Mouse (Mus musculus): ENCODE measurements around the gene Best1.
"Not testable (repeated sequence)": the region's sequence is repeated elsewhere in the genome, so short reads cannot be mapped to it uniquely, and the experiment has no call there.

Best1 gene

DNA sequence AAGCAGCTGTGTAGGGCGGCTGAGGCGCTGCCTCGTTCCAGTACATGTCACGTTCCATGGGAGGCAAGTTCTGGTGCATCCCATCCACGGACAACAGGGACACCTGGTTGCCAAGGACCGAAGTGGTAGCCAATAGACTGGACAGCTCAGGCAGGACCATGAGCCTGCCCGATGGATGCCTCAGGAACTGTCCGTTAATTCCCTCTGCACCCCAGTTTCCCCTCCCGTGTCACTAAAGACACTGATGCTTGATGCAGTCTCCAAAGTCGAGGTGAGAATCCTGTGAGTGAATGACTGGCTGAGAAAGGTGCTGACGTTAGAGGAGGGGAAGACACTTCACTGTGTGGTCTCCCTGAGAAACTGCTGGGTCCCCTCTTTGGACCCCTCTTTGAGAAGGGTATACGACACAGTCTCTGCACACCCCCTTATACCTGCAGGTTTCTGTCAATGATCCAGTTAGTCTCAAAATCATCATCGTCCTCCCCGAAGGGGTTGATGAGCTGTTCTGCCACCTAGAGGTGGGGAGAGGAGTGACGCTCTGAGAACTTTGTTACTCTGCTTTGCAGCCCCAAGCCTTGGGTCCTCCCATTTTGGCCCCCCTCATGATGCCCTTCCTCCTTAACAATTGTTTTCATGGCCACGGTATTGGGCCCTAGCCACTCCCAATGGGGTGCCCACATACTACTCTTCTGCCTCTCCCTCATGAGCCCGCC lies 12.1 kb downstream of the Best1 start:
- DNase-seq, result no peak

DNA sequence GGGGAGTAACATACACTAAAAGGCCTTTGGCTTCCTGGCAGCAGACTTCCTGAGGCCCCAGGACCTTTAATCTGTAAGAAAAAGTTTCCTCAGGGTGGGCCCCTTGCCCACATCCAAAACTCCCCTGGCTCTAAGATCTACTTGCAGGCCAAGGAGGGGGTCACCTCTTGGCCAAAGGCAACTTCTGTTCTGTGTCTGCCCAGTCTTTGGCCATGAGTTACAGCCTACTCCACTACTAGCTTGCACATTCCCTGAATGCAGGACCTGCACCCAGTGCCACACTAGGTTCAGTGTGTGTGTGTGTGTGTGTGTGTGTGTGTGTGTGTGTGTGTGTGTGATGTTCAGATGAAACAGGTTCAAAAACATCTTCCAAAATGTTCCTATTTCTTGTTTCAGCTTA lies 13.8 kb downstream of the Best1 start:
- DNase-seq, result no peak

DNA sequence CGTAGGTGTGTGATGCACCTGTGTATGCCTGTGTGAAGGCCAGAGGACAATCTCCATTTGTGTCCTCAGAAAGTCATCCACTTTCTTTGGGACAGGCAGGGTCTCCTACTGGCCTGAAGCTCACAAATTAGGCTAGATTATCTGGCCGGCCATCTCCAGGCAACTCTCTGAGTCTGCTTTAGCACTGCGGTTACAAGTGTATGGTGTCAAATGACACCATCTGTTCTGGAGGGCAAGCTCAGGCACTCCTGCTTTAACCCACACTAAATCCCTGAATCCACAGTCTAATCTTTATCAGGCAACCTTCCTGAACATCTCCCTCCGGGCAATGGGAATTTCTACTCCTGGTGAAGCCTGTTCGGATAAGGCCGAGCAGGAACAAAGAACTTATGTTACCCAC lies 14.2 kb downstream of the Best1 start:
- DNase-seq, result no peak

DNA sequence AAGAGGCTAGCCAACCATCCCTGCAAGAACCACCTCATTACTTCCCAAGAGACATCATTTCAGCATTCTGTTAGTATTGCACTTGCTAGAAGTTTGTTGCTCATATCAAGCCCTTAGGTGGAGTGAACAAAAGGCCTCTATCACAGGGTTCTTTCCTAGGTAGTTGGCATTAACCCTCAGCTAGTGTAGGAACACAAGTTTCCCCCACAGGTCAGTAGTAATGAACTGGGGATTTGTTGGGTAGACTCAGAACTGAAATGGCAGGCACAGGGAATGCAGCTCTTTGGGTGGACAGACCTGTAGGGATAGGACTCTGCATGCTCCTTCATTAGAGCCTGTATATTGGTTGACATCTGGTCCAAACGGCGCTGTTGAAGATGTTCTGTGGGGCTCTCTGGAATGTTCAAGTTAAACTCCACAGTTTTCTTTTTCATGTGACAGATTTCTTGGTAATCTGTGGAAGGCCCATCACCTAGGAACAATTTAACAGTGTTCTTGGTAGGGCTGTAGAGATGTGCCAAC lies 15.5 kb downstream of the Best1 start:
- DNase-seq, result no peak

DNA sequence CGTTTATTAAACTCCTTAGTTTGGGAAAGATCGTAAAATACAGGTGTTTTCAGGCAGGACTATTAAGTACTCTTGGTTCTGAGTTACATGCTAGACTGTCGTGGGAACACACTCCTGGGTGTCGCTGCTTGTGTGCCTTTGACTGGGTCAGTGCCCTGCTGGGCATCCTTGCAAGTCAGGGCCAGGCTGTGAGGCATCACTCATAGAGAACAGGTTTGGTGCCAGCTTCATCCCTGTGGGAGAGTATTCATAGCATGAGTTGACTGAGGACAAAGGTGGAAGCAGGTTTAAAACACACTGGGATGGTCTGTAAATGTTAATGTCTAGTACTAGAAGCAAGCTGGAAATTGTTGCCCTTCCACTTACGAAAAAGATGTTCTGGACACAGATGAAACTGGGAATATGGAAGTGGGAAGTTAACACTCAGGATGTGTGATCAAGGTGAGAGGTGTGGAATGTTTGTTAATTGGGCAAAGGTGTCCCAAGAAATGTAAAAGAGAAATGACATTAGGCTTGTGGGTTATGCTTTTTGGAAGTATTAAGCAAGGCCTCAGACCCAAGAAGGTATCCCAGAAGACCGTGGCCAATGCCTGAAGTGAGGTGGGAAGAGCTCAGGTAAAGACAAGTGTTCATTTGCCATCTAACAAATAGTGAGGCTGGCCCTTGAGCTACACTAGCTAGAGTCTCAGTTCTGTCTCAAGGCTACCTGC lies 16.1 kb downstream of the Best1 start:
- DNase-seq, result no peak

DNA sequence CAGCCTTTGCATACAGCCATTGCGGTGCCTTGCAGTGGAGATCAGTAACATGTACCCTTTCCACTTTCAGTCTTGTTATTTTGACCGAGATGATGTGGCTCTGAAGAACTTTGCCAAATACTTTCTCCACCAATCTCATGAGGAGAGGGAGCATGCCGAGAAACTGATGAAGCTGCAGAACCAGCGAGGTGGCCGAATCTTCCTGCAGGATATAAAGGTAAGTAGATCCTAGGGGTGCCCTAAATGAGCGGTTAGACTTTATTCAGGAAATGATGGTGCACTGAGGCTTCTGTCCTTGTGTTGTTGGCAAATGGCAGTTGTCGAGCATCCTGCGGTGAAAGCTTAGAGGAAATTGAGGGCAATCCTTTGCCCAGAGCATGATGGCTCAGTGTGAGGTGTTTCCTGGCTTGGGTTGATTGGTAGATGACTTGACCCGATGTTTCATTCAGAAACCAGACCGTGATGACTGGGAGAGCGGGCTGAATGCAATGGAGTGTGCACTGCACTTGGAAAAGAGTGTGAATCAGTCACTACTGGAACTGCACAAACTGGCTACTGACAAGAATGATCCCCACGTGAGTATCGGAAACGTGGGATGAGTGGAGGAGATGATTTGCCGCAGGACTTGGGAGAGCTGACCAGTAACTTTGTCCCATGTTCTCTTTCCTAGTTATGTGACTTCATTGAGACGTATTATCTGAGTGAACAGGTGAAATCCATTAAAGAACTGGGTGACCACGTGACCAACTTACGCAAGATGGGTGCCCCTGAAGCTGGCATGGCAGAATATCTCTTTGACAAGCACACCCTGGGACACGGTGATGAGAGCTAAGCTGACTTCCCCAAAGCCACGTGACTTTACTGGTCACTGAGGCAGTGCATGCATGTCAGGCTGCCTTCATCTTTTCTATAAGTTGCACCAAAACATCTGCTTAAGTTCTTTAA lies 17.1 kb downstream of the Best1 start:
- no peak for DNase-seq

DNA sequence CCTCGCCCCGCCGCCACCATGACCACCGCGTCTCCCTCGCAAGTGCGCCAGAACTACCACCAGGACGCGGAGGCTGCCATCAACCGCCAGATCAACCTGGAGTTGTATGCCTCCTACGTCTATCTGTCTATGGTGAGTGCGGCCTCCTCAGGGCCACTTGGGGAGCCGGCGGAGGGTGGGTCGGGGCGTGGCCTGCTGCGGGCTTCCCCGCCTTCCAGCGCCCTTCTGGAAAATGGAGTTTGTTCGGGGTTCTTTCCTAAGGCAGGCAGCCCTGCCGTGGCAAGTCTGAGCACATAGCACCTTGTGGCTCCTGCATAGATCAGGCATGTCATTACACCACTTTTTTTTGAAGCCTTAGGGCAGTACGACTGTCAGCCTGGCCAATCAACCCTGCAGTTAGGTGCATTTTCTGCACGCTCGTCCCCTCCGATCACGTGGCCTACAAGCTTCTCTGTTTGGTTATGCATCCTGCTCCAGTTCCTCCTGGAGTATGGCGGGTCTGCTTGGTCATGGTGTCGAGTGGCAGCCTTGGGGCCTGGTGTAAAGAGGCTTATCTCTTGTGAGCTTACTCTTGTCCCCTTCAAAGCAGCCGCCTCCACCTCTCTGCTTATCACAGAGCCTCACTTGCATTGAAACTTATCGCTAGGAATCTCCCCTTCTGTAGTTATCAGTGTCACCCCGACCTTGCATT lies 18.4 kb downstream of the Best1 start:
- DNase-seq, result no peak

DNA sequence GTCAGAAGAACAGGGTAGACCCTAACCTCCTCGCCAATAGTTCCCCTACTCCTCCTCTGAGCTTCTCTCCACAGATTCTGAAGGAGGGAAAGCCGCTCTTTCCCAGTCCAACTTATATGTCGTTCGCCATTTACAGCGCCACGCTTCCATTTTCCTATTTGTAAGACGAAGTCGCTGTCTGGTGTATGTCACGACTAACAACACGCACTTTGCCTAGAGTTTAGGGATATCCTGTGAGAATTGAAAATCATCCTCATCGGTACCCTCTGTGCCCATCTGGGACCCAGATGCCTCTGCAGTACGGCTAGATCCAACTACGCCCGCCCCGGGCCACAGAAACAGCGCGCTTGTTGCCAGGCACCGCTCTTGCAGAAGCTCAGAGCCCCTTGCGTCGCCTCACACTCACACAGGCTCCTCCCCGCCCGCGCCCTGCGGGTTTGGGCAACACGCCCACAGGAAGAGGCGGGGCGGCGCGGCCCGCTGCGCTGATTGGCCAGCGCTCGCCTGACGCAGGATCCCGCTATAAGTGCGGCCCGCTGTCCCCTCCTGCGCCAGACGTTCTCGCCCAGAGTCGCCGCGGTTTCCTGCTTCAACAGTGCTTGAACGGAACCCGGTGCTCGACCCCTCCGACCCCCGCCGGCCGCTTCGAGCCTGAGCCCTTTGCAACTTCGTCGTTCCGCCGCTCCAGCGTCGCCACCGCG lies 19.1 kb downstream of the Best1 start:
- peak; percentile 95 for DNase-seq

DNA sequence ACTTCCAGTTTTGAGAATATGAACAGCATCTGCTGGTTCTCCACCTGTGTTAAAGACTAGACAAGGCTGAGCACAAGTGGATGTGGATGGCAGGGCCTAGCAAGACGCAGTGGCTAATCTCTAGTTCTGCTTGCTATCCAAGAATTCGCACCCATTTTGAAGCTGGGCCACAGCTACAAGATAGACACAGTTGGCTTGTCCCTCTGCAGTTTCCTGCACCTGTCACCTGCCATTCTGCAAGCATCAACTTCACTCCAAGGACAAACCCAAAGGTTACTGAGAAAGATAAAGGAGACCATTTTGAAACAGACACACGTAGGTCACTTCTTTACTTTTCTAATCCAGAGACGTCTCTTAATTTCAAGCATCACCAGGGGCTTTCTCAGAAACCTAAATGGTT lies 19.8 kb downstream of the Best1 start:
- DNase-seq, result no peak

DNA sequence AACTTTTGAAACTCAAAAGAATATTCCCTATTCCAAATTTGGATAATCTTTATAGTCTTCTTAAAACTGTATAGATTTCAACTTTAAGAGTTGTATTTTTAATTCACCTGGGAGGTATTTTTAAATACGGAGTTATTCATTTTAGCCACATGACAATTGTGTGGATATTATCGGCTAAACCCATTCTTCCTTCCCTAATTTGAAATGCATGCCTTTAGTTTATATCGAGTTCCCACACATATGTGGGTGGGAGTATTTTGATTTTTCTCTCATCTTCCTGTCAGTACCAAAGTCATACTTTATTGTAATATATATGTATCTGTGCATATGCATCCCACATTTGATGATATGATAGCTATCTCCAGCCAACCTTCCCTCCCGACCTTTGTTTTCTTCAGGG lies 21.2 kb downstream of the Best1 start, which contains the start of gene Fth1:
TSS of gene Fth1 (plus strand) at position 341 of the 400 bp plus-strand sequence.
- no peak for DNase-seq

DNA sequence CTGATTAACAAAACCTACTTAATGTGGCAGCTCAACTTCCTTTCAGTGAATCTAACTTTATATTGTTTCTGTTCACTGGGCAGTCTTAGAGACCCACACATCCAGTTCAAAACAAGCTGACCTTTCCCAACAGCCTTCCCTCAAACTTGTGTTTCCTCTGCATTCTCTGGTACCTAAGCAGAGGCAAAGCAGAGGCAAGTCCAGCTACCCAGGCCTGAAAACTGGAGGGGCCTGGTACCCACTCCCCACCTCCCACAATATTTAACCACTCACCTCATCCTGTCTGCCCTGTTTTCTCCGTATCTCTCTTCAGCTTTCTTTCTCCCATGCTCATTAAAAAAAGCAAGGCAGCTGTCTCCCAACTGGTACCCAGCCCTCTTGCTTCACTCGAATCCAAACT lies 22.3 kb downstream of the Best1 start:
- DNase-seq, result no peak

DNA sequence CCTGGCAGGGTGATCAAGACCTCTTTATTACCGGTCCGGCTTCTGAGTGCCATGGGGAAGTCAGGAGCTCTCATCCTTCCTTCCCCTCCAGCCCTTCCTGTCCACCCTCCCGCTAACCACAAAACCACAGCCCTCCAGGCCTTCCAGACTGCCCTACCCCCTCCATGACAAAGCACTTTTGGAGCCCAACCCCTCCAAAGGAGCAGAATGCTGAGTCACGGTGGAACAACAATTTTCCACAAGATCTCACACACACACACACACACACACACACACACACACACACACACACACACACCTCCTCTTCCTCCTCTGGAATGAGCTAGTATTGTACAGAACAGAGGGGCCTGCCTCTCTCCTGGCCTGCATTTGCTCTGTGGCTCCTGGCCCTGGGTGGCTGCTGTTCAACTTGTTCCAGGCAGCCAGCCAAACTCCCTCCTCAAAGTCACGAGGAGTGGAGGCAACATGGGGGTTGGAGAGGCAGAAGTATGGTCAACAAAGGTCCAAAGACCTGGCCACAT lies 22.9 kb downstream of the Best1 start:
- DNase-seq, result peak; percentile 44

DNA sequence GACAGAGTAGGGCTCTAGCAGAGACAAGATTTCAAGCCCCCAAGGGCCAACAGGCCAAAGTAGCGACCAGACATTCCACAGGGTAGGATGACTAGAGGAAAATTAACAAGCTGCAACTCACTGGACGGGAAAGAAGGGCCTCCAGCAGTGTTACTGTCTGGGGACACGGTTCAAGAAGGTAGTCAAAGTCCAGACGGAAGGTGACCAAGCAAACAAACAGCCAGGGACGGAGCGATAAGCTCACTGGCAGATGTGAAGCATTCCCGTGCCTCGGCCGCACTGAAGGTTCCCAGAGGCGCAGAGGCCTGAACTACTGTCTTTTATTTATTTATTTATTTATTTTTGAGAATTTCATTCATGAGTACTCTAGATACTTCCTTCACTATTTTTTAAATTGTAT lies 24.3 kb downstream of the Best1 start:
- no peak for DNase-seq

DNA sequence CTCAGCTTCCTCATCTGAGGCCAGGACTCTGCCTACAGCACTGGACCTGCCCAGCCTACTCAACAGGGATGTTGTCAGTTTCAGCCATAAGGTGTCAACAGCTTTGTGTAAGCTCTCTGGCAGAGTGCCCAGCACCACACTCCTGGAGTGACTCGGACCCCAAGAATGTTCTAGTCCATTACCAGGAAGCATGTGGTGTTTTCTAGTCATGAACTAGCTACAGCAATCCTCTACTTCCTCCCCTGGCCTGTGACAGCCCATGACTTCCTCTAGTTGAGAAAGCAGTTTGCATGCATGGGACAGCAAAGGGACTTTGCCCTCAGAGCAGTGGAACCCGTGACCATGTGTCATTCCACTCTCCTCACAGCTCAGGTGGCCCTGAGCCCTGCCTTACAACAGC lies 26.6 kb downstream of the Best1 start:
- DNase-seq, result not testable (repeated sequence)

DNA sequence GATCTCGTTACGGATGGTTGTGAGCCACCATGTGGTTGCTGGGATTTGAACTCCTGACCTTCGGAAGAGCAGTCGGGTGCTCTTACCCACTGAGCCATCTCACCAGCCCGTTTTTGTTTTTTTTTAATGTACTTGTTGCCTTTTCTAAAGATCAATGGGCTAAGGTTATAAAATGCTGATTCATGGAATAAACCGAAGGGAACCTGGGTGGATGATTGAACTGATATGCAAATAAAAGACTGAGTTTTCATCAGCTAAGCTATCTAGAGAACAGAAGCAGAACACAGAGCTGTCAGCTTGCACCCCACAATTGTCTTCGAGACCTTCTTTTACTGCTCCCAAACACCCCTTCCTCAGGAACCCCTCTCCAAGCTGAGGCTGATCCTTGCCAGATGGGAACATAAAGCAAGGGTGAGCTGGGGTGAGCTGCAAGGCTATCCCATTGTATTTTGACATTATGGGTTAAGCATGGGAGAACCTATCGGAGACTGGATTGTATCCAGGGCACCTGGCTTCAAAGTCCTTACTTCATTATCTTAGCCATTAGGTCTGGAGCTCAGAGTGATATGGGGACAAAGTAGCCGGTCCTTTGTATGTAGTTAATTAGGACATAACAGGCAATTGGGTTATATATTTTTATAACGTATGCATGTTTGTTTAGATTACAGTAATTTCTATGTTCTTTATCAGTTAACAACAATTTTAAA lies 33.2 kb downstream of the Best1 start:
- DNase-seq, result no peak

DNA sequence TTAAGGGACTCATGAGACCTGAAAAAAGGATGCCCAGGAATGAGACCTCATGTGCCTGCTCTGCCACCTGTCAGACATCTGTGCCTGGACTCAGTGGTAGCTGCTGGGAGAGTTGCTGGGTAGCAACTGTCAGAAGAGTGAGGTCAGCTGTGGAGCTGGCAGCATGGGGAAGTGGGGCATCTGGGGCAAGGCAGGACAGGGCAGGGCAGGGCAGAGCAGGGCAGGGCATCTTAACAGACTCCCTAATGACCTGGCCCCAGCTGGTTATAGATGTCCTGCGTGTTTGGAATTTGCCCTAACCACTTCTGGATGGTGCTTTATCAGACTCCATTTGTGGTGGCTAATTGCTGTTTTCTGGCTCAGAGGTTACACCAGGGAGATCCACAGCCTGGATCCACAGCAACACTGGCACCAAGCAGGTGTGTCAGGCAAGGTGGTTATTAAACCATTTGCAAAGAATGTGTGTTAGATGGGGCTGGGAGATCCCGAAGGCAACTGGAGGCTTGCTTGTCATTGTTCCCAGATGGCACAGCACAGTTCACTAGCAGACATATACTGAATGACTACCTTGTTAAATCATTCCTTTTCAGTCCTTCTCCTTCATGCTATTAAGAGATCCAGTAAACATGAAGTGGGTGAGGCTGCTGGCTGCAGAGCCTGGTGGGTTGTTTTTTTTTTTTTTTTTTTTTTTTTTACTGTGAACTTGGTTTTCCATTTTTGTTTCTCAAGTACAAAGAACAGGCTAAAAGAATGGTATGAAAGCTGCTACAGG lies 35.2 kb downstream of the Best1 start:
- DNase-seq, result no peak

DNA sequence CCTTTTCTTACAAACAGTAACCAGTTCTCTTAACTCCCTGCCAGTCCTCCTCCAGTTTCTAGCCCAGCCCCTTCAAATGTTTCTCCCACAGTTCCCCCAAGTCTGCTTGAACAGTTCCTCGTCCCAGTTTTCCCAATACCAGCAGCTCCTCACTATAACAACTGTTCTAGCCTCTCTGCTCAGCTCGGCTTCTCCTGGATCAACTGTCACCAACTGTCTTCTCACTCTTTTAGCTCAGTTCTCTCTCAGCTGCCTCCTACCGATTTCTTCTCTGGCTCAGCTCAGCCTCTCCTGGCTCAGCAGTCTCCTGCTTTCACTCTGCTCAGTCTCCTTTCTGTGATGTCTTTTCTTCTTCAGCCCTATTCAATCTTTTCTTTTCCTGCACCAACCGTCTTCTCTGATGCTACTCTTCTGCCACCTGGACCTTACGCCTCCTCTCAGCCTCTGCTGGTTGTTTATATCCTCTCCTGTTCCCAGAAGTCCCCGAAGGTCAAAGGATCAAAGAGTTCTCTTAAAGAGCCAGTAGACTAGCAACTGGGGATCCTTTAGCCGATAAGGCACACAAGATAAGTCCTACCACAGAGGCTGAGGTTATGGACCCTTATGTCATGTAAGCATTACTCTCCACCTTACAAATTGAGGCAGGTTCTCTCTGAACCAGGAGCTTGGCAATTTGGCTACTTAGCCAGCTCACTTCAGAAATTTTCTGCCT lies 37.1 kb downstream of the Best1 start:
- no peak for DNase-seq

DNA sequence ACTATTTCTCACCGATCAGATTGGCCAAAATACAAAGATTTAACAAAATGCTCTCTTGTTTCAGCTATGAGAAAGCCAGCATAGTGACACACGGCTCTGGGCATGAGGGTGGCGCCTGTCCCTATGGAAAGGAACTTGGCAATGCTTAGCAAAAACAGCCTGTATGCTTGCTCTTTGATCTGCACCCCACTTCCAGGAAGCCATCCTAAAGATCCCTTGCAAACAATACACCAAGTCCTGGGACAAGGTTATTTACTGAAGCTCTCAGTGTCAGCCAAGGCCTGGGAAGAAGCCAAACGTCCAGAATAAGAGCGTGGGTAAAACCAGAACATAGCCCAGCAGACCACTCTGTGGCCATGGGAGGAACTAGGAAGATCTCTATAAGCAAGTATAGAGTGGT lies 40.7 kb downstream of the Best1 start:
- DNase-seq, result no peak

DNA sequence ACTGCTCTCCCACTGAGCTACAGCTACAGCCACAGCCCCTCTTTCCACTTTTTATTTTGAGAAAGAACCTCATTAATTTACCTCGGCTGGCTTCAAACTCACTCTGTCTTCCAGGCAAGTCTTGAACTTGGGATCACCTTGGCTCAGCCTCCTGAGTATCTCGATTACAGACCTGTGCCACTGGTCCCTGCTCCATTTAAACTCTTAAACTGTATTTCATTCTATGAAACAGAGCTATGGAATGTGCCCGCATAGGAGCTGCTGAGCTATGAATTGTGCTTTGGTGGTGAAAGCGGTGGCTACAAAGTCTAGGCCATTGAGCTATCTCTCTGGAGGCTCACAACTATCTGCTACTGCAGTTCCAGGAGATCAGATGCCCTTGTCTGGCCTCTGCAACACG lies 43.5 kb downstream of the Best1 start:
- no peak for DNase-seq

All from cerebellum, adult 11-12 months (tissue).